Mouse (Mus musculus): ENCODE measurements around the gene Zfp442.
"Not testable (repeated sequence)": the region's sequence is repeated elsewhere in the genome, so short reads cannot be mapped to it uniquely, and the experiment has no call there.

- not testable (repeated sequence) for TF ChIP-seq POLR2A (IDR thresholded peaks at IDR 0.05; ENCODE audit: borderline replicate concordance, extremely low read depth, low read depth, low read length); CTCF (IDR thresholded peaks at IDR 0.05; ENCODE audit: insufficient read depth, low read length)
These were observed 65.7 kb downstream of the Zfp442 start for GRCm38 (mm10) chr2:150385553-150386106.
